Mouse (Mus musculus) cerebellum, postnatal 14 days (tissue): Measurements from ENCODE around the gene Tes.
A peak's percentile ranks its signal among the peaks of the same experiment; 100 is the strongest.

Experiments
- DNase-seq, 2 experiments: peaks; one replicate each; pipeline ENCODE4 v3.0.0; 2021; ENCODE audit warnings: mixed read lengths in 2 of 2

Tes gene

DNA sequence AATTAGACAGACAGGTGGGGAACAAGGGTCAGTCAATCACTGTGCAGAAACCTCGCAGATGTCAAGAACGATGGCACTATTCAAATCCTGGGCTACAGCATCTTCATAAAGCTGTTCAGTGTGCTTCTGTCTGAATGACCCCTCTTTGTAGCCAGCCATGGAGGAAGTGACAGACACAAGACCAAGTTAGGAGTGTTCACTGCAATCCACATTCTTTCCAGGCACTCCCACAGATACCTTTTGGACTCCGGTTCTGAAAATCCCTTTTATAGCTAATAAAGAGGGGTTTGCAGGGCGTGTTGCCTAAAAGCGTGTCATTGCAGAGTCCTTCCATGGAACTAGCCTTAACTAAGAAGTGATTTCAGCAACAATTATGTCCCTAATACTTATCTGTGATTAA lies 14.9 kb downstream of the Tes start:
- no peak for DNase-seq

DNA sequence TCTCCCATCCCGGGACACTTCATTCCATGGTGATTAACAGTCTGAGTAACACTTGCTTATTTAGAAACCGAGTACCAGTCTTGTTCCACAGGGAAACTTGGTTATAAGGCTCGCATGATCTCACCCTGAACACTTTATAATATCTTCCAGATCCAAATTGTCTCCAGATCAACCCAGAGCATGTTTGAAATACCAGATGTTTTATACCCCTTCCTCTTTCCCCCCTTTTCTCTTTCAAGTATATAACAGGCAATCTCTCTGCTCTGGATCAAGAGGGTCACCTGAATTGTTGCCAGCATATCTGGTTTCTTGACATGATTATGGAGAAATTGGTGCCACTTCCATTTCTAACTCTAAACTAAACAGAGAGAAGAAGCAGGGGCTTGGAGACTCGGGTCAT lies 17.3 kb downstream of the Tes start:
- DNase-seq = no peak

- DNase-seq = no peak
These were observed 17.9 kb downstream of the Tes start for GRCm38 (mm10) chr6:17082800-17083199.

DNA sequence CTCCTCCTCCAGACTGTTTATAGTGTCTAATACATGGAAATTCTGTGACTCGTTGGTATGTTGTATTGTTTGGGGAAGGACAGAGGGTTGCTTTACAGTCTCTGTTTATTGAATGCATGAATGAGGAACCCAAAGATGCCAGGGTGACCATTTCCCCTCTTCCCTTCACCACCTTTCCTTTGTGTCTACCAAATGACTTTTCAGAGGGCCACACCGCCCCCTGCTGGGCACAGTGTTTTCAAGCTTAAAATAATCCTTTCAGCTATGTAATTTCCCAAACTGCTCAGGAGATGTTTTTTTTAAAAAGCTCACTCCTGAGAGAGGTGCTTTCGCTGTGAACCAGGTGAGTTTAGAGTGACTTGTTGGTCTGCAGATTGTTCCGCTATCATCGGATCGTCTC lies 22.5 kb downstream of the Tes start:
- peak; percentile 66 to 78 for DNase-seq

DNA sequence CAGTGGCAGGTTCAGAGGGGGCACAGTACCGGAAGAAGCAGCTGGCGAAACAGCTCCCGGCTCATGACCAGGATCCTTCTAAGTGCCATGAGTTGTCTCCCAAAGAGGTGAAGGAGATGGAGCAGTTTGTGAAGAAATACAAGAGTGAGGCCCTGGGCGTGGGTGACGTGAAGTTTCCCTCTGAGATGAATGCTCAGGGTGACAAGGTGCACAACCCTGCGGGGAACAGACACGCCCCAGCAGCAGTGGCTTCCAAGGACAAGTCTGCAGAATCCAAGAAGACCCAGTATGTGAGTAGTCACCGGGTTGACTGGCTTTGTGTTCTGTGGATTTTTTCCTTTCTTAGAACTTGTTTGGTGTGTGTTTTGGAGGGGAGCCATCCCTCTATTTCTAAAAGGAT lies 32.4 kb downstream of the Tes start:
- no peak for DNase-seq

DNA sequence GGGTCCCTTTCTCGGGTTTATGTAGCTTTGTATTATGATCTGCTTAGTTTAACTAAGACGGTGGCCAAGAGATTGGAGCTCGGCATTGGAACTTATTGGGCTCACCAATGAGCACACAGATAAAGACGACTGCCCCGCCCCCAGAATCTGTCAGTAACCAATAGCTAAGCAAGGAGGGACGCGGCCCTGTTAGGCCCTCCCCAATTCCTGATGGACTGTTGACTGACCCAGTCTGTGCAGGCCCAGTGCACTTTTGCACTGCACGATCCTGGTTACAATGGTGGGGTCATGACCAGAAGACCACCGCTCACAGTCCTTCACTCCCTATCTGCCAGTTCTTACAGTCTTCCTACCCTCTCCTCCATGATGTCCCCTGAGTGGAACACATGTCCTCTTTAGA lies 33.6 kb downstream of the Tes start:
- DNase-seq = no peak

DNA sequence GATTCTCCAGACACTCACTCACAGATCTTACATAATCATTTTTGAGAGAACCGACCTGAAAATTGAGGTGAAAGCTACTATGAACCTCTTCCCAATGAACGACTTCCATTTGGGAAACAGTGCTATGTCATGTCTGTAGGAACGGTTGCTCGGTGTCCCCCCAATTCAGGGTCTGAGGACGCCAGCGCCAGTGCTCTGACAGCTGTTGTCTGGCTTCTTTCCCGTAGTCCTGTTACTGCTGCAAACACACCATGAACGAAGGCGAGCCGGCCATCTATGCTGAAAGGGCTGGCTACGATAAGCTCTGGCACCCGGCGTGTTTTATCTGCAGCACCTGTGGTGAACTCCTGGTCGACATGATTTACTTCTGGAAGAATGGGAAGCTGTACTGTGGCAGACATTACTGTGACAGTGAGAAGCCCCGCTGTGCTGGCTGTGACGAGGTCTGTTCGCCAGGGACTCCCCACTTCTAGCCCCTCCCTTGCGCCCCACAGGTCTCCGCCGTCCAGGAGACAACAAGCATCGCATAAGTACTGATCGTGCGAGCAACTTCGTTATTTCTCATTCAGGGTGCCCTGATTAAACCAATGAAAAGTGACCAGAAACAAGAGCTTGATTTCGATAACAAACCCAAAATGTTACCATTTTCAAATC lies 34.7 kb downstream of the Tes start:
- DNase-seq = peak in 1 of 2 experiments; percentile 3

DNA sequence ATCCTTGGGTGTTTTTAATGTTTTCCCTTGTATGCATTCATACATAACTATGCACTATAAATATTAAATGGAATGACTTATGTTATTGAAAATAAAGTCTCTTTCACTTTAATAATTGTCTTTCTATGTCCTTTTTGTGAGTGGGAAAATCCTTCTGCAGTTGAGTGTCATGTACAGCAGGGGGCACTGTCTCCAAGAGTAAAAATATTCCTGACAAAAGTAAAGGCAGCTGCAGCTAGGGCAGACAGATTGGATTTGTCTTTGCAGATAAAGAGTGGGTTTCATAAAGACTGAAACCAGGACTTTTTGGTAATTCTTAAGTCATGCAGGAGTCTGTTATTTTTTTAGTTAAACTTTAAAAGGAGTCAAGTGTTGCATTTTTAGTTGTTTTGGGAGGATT lies 40.8 kb downstream of the Tes start:
- peak; percentile 69 to 73 for DNase-seq

- no peak for DNase-seq
These were observed 41.5 kb downstream of the Tes start for GRCm38 (mm10) chr6:17106493-17106892.

DNA sequence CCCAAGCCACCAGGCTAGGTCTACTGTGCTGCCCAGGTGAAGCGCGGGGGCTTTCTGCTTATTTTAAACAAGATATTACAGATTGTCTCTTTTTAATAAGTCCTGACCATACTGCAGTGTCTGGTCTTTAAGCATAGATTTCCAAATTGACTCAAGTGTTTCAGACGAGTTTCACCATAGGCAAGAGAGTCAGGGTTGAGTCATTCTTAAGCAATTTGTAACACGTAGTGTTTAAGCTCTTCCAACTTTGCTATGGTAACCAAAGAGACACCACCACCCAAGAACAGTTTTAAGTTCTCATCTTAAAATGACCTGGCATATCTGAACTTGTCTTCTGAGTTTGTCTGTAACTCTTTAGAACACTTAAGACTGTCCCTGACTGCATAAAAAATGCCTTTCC lies 44.3 kb downstream of the Tes start:
- no peak for DNase-seq

GRCm38 (mm10) chr6:17110564-17111100 lies 45.7 kb downstream of the Tes start:
- DNase-seq = no peak

GRCm38 (mm10) chr6:17112081-17112480 lies 47.1 kb downstream of the Tes start:
- no peak for DNase-seq

DNA sequence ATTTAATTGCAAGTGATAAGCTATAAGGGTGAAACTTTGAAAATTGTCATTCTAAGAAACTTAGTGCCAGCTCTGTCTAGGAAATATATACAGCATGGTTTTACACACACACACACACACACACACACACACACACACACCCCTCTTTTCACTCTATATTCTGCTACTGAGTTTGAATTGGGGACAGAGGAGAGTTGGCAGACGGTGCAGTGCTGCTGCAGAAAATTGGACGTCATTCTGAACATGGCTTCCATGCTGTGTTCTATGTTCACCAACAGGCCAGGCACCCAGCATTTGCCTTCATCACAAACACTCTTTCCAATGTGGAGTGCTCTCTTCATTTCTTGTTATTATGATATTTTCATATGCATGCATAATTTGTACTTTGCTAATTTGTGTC lies 48.0 kb downstream of the Tes start:
- DNase-seq = no peak

- no peak for DNase-seq
These were observed 49.6 kb downstream of the Tes start for GRCm38 (mm10) chr6:17114588-17114987.

DNA sequence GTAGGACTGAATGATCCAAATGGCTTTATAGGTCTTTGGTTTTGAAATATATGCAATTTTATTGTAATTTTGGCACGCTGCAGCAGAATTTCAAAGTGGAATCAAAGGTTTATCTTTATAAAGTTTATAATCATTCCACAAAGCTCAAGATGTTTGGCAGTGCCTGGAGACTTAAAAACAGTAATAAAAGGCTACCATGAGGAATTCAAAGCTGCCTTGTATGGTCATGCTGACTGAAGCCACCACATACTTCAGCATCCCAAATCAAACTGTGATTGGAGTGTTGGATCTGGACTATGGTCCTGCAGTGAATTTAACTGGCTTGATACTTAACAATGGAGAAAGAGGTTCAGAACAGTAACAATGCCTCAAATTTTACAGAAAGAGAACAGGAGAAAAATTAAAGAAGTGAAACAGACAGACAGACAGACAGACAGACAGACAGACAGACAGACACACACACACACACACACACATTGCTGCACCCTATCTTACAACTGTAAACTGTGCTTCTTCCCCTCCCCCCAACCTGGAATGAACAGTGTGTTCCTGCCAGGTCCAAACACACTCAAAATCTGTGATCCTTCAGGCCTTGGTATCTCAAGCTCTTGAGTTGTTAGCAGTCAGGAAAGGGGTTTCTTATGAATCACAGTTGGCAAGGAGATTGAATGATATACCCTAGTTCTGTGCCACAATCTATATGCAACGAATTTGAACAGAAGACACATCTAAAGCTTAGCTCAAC lies 50.3 kb downstream of the Tes start:
- no peak for DNase-seq

DNA sequence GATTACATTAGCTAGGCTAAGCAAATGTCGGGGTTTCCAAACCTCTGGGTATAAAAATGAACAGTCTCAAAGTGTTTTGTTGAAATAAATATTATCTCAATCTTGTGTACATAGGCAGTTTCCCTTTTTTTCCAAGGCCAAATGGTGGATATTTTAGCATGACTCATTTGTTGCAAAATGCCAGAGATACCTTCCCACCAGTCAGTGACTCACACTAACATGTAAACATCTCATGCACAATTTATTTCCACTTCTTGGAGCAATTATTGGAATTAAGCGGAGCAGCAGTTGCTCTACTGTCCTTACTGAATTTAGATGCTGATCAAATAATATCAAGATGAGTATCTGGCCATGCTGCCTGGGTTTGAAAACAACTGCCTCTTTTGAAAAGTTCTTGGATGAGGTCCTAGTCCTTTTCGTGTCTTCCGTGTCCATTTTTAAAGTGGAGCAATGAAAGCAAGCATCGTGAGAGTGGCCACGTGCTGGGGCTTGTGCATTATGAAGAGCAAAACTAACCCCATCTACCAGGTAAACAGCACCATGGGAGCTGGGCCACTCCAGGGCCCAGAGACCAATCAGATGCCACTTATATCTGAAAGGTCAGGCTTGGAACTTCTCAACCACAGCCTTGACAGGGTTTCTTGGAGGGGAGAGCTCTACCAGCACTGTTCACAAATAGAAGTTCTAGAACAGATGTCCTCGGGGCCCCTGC lies 54.7 kb downstream of the Tes start:
- DNase-seq = no peak

- DNase-seq = no peak
These were observed 75.1 kb downstream of the Tes start for GRCm38 (mm10) chr6:17140021-17140420.

DNA sequence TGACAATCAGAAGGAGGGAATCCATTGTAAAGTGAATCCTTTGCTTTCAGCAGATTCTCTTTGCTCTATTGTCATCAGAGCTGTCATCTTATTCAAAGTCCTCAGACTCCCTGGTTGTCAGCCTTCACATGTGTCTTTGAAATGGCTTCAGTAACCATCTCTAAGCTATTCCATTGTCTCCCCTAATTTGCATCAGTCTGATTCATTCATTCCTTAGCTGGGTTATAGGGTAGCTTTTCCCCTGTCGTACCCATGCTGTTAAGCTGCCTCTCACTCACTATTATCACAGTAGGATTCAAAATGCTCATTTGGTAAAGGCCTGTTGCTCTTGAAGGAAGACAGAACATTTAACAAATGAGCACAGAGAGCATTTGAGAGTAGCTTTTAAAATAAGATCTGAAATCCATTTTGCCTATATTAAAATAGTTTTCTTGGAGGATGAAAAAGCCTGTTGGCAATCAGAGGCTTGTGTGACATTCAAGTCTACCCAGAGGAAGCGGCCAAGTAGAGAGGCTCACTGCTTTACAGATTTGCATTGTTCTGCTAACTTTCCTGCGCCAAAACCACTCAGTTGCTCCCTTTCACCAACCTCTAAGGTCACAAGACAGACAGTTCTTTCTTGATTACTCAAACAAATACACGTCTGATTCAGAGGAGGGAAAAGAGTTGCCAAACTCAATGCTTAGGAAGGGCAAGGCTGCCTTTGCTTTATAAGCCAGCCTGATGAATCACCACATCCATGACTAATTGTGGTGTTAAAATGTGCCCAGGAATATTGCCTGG lies 77.8 kb downstream of the Tes start:
- DNase-seq = no peak

DNA sequence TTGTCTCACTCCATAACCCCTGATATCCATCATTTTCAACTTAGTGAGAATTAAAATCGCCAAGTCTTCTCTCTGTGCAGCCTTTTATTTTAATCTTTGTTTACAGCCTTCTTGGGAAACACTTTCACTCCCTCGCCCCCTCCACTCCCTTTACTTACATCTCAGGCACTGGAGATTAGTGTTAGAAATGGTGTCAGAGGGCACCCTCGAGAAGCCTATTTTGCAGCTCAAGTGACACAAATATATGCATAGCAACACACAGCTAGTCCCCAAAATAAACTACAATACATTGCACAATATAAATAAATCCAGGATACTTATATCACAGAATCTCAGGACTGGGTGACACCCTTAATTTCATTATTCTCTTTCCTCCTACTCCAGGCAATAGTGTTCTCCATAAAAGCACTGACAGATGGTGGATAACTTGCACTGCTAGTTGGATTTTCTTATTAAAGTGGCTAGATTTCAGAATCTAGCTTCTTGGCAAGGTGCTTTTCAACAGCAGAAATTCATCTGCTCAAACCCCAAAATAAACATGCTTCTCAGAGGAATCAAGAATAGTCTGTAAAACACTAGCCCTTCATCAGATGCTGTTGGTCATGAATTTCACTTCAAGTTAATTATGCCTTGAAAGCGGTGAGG lies 86.2 kb downstream of the Tes start:
- no peak for DNase-seq

DNA sequence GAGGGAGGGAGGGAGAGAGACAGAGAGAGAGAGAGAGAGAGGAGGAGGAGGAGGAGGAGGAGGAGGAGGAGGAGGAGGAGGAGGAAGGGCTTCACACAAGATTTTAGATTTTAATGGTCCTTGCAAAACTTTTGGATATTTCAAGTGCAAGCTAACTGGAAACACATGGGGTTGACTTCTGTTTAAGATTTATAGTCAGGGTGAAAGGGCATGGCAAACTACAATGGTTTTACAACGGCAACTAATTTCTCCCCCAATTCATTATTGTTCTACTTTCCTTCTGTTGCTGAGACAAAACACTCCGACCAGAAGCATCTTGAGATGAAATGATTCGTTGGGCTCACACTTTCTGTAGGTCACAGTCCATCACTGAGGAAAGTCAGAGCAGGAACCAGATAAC lies 87.6 kb downstream of the Tes start:
- DNase-seq = no peak
